Mouse (Mus musculus): ENCODE results near the gene Olfr668. TPM values are rescaled to one million over a fixed set of nuclear protein-coding genes. Genes with fewer than 3 reads are reported as not detected.
"Not testable (repeated sequence)": the region's sequence is repeated elsewhere in the genome, so short reads cannot be mapped to it uniquely, and the experiment has no call there.

Gene Olfr668
- polyA plus RNA-seq (2012; rRNA removed) = not detected in 2 replicates

DNA sequence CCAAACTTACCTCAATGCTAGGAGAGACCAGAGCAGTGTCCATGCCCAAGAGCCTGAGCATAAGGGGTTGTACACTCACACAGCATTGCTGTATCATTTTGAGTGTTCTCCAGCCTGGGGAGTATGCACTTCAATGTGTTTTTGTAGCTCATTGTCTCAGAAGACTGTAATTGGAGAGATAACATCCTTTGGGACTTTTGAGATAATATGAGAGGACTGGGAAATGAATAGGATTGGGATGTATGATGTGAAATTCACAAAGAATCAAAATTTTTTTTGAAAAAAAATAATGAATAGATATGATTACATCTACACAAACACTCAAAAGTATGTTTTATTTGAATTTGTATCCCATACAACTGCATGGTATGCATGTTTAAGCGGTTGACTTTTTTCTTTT is at the start of gene Olfr668:
Gene Olfr668 (minus strand): TSS at position 101 of the 400 bp plus-strand sequence.
- Histone ChIP-seq H3K27ac (ENCODE audit: insufficient read depth, low read depth, low read length) (no peak within 1 kb of the TSS), H3K4me3 (ENCODE audit: low read depth, low read length) (no peak within 1 kb of the TSS), H3K4me1 (ENCODE audit: control insufficient read depth, insufficient read depth, insufficient read length, low read length) (no peaks in the 10 kb centered on the region), H3K36me3 (ENCODE audit: control insufficient read depth, insufficient read depth, low read length) (no peaks in the 10 kb centered on the region), H3K27me3 (ENCODE audit: control insufficient read depth, insufficient read depth, low read length) (no peaks in the 10 kb centered on the region)
- TF ChIP-seq POLR2A (IDR thresholded peaks at IDR 0.05; ENCODE audit: low read depth, low read length) = no peak
- TF ChIP-seq CTCF (IDR thresholded peaks at IDR 0.05; ENCODE audit: extremely low read depth, insufficient read length, insufficient replicate concordance, low read depth, low read length) = no peak
- WGBS = 66% methylated on average over 1 of the region's 1 CpGs

DNA sequence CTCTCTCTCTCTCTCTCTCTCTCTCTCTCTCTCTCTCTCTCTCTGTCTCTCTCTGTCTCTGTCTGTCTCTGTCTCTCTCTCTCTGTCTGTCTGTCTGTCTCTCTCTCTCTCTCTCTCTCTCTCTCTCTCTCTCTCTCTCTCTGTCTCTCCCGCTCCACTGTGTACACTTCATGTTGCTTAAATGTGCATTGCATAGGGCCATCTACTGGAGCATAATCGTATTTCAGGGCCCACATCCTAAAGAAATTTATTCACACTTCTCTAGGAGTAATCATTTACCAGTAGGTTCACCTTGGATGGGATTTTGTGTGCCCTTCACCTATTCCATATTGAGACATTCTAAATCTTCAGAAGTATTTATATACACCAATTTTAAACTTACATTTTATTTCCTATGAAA is 44.6 kb upstream of the Olfr668 start:
- not testable (repeated sequence) for H3K4me3 ChIP-seq (ENCODE audit: low read depth, low read length); H3K27ac ChIP-seq (ENCODE audit: insufficient read depth, low read depth, low read length); H3K36me3 ChIP-seq (ENCODE audit: control insufficient read depth, insufficient read depth, low read length); H3K4me1 ChIP-seq (ENCODE audit: control insufficient read depth, insufficient read depth, insufficient read length, low read length); H3K27me3 ChIP-seq (ENCODE audit: control insufficient read depth, insufficient read depth, low read length)
- 61% methylated on average over 2 of the region's 2 CpGs for WGBS

DNA sequence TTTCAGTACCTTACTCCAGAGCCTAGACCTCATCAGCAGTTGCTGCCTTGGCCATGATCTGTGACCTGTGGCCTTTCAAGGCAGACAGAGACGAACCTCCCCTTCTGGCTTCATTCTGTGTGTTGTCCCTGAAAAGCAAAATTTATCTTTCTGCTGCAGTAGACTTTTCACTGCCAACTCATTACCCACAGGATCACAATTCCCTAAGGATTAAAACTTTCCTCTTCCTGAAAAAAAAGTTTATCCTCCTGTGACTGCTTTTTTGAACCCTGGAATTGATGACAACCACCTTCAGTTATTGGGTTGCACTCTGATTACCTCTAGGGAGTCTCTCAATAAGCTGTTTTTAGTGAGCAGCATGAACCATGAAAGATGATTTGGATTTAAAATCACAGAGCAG is 34.7 kb upstream of the Olfr668 start, which contains the start of gene Olfr670:
Gene Olfr670 (minus strand): TSS at position 101 of the 400 bp plus-strand sequence.
- H3K4me1 ChIP-seq (ENCODE audit: control insufficient read depth, insufficient read depth, insufficient read length, low read length) = no peaks in the 10 kb centered on the region
- TF ChIP-seq POLR2A (IDR thresholded peaks at IDR 0.05; ENCODE audit: low read depth, low read length) = no peak
- no peak for TF ChIP-seq CTCF (IDR thresholded peaks at IDR 0.05; ENCODE audit: extremely low read depth, insufficient read length, insufficient replicate concordance, low read depth, low read length)
- no peak within 1 kb of the TSS for H3K4me3 ChIP-seq (ENCODE audit: low read depth, low read length)
- 37% methylated on average over 1 of the region's 1 CpGs for WGBS
- no peaks in the 10 kb centered on the region for H3K36me3 ChIP-seq (ENCODE audit: control insufficient read depth, insufficient read depth, low read length)
- no peak within 1 kb of the TSS for H3K27ac ChIP-seq (ENCODE audit: insufficient read depth, low read depth, low read length)
- no peaks in the 10 kb centered on the region for H3K27me3 ChIP-seq (ENCODE audit: control insufficient read depth, insufficient read depth, low read length)

DNA sequence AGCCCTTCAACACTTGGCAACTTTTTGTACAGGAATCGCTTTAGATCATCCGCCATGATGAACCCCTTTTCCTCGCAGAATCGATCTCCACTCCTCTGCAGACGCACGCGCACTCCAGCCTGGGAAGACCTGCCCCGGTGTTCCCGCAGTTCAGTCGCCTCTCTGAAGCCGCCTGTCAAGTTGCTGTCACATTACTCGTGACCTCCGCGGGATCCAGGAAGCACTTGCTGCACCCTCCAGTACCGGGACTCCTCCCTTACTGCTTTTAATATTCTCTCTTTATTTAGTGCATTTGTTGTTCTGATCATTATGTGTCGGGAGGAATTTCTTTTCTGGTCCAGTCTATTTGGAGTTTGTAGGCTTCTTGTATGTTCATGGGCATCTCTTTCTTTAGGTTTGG is 22.4 kb upstream of the Olfr668 start:
- 92% methylated on average over 16 of the region's 16 CpGs for WGBS
- H3K27ac ChIP-seq (ENCODE audit: insufficient read depth, low read depth, low read length); H3K4me3 ChIP-seq (ENCODE audit: low read depth, low read length); H3K27me3 ChIP-seq (ENCODE audit: control insufficient read depth, insufficient read depth, low read length); H3K4me1 ChIP-seq (ENCODE audit: control insufficient read depth, insufficient read depth, insufficient read length, low read length); H3K36me3 ChIP-seq (ENCODE audit: control insufficient read depth, insufficient read depth, low read length): not testable (repeated sequence)

DNA sequence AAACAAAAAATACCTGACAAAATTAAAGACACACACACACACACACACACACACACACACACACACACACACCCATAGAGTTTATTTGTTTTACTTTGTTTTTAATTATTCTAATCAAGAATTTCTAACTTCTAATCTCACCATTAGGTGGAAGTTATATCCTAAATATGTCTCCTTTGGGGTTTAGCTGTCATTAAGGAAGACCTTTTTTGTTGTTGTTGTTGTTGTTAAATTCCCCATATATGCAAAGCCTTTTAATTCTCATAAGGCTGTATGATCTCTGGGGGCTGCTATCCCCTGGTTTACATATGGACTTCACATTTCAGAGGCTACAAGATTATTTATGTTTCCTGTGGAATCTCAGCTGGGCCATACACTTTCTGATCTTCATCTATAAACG is 6.1 kb upstream of the Olfr668 start, which contains the start of gene Olfr669:
Gene Olfr669 (plus strand): TSS at position 301 of the 400 bp plus-strand sequence.
- TF ChIP-seq CTCF (IDR thresholded peaks at IDR 0.05; ENCODE audit: extremely low read depth, insufficient read length, insufficient replicate concordance, low read depth, low read length) (no peak), POLR2A (IDR thresholded peaks at IDR 0.05; ENCODE audit: low read depth, low read length) (no peak)
- Histone ChIP-seq H3K27me3 (ENCODE audit: control insufficient read depth, insufficient read depth, low read length) (no peaks in the 10 kb centered on the region), H3K4me3 (ENCODE audit: low read depth, low read length) (no peak within 1 kb of the TSS), H3K36me3 (ENCODE audit: control insufficient read depth, insufficient read depth, low read length) (no peaks in the 10 kb centered on the region), H3K27ac (ENCODE audit: insufficient read depth, low read depth, low read length) (no peak within 1 kb of the TSS), H3K4me1 (ENCODE audit: control insufficient read depth, insufficient read depth, insufficient read length, low read length) (no peaks in the 10 kb centered on the region)
- 81% methylated on average over 1 of the region's 1 CpGs for WGBS

DNA sequence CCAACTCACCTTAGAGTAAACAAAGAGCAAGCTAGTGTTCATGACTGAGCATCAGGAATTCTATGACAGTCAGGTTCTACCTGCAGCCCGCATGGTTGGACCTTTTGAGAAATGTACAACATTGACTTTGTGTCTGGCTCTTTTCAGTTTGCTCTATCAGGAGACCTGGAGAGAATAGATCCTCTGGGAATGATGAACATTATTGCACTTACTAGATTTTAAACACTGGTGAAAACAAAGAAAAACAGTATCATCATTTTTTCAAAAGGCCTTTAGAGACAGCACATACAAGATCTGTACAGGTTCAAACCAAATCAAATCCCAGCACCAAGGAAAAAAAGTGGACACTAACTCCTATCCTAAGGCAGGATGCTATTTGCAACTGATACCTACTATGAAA is 6.5 kb downstream of the Olfr668 start, which contains the start of gene Olfr667:
Gene Olfr667 (minus strand): TSS at position 101 of the 400 bp plus-strand sequence.
- H3K4me1 ChIP-seq (ENCODE audit: control insufficient read depth, insufficient read depth, insufficient read length, low read length) = no peaks in the 10 kb centered on the region
- no peaks in the 10 kb centered on the region for H3K36me3 ChIP-seq (ENCODE audit: control insufficient read depth, insufficient read depth, low read length)
- WGBS = 86% methylated on average over 1 of the region's 1 CpGs
- H3K27me3 ChIP-seq (ENCODE audit: control insufficient read depth, insufficient read depth, low read length) = no peaks in the 10 kb centered on the region
- TF ChIP-seq CTCF (IDR thresholded peaks at IDR 0.05; ENCODE audit: extremely low read depth, insufficient read length, insufficient replicate concordance, low read depth, low read length) (no peak), POLR2A (IDR thresholded peaks at IDR 0.05; ENCODE audit: low read depth, low read length) (no peak)
- H3K4me3 ChIP-seq (ENCODE audit: low read depth, low read length) = no peak within 1 kb of the TSS
- H3K27ac ChIP-seq (ENCODE audit: insufficient read depth, low read depth, low read length) = no peak within 1 kb of the TSS

DNA sequence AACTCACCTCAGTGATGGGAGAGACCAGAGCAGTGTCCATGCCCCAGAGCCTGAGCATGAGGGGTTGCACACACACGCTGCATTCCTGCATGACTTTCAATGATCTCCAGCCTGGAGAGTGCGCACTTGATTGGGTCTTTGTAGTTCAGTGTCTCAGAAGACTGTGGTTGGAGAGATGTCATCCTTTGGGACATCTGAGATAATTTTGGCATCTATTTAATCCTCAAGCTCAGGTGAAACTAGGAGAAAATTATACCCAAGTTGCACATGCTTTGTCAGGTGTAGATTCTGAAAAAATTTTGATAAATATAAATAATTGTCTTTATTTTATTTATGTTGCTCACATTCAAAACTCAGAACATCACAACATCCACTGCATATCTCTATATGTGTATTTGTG is 32.0 kb downstream of the Olfr668 start, which contains the start of gene Olfr666:
Gene Olfr666 (minus strand): TSS at position 101 of the 400 bp plus-strand sequence.
- Histone ChIP-seq H3K36me3 (ENCODE audit: control insufficient read depth, insufficient read depth, low read length) (no peaks in the 10 kb centered on the region), H3K27me3 (ENCODE audit: control insufficient read depth, insufficient read depth, low read length) (no peaks in the 10 kb centered on the region), H3K4me3 (ENCODE audit: low read depth, low read length) (no peak within 1 kb of the TSS), H3K4me1 (ENCODE audit: control insufficient read depth, insufficient read depth, insufficient read length, low read length) (no peaks in the 10 kb centered on the region), H3K27ac (ENCODE audit: insufficient read depth, low read depth, low read length) (no peak within 1 kb of the TSS)
- TF ChIP-seq POLR2A (IDR thresholded peaks at IDR 0.05; ENCODE audit: low read depth, low read length) (no peak), CTCF (IDR thresholded peaks at IDR 0.05; ENCODE audit: extremely low read depth, insufficient read length, insufficient replicate concordance, low read depth, low read length) (no peak)
- WGBS = 75% methylated on average over 2 of the region's 2 CpGs

DNA sequence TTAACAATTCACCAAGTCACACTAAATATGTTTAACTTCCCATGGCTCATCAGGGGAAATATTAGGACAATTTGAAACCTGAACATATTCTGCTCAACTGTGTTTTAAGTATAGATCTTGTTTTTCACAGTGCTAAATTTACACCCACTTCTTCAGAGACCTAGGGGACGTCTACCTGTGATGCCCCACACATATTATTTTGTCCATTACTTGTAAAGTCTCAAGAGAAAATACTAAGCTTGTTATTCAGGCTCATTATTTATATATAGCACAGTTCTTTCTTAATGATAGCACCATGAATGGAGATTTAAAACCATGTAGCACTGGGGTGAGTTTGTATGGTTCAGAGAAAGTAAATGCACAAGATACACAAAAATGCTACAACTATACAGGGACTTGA is 50.1 kb downstream of the Olfr668 start, which contains the start of gene Olfr665:
Gene Olfr665 (plus strand): TSS at position 301 of the 400 bp plus-strand sequence.
- TF ChIP-seq CTCF (IDR thresholded peaks at IDR 0.05; ENCODE audit: extremely low read depth, insufficient read length, insufficient replicate concordance, low read depth, low read length) (no peak), POLR2A (IDR thresholded peaks at IDR 0.05; ENCODE audit: low read depth, low read length) (no peak)
- Histone ChIP-seq H3K4me1 (ENCODE audit: control insufficient read depth, insufficient read depth, insufficient read length, low read length) (no peaks in the 10 kb centered on the region), H3K27ac (ENCODE audit: insufficient read depth, low read depth, low read length) (no peak within 1 kb of the TSS), H3K36me3 (ENCODE audit: control insufficient read depth, insufficient read depth, low read length) (no peaks in the 10 kb centered on the region), H3K4me3 (ENCODE audit: low read depth, low read length) (no peak within 1 kb of the TSS), H3K27me3 (ENCODE audit: control insufficient read depth, insufficient read depth, low read length) (no peaks in the 10 kb centered on the region)
- 18% methylated on average over 1 of the region's 1 CpGs for WGBS

Other genes starting within 250 kb of the Olfr668 start
- gene Olfr661, start 241.6 kb downstream of the Olfr668 start, polyA plus RNA-seq (2012; rRNA removed) = not detected in 2 replicates
- not detected in 2 replicates for gene Usp17le, start 150.6 kb downstream of the Olfr668 start, polyA plus RNA-seq (2012; rRNA removed)
- not detected in 2 replicates for gene Usp17lb, start 85.5 kb downstream of the Olfr668 start, polyA plus RNA-seq (2012; rRNA removed)
- gene Usp17la, start 71.0 kb downstream of the Olfr668 start, polyA plus RNA-seq (2012; rRNA removed) = not detected in 2 replicates
- gene Olfr665, start 50.0 kb downstream of the Olfr668 start, polyA plus RNA-seq (2012; rRNA removed) = not detected in 2 replicates
- gene Olfr666, start 32.1 kb downstream of the Olfr668 start, polyA plus RNA-seq (2012; rRNA removed) = not detected in 2 replicates
- not detected in 2 replicates for gene Olfr667, start 6.6 kb downstream of the Olfr668 start, polyA plus RNA-seq (2012; rRNA removed)
- not detected in 2 replicates for gene Olfr669, start 6.2 kb upstream of the Olfr668 start, polyA plus RNA-seq (2012; rRNA removed)
- gene Olfr670, start 34.6 kb upstream of the Olfr668 start, polyA plus RNA-seq (2012; rRNA removed) = not detected in 2 replicates
- gene Olfr671, start 51.1 kb upstream of the Olfr668 start, polyA plus RNA-seq (2012; rRNA removed) = not detected in 2 replicates
- not detected in 2 replicates for gene Olfr672, start 74.0 kb upstream of the Olfr668 start, polyA plus RNA-seq (2012; rRNA removed)
- not detected in 2 replicates for gene Olfr675, start 100.4 kb upstream of the Olfr668 start, polyA plus RNA-seq (2012; rRNA removed)
- not detected in 2 replicates for gene Olfr676, start 104.6 kb upstream of the Olfr668 start, polyA plus RNA-seq (2012; rRNA removed)
- not detected in 2 replicates for gene Olfr677, start 123.3 kb upstream of the Olfr668 start, polyA plus RNA-seq (2012; rRNA removed)
- not detected in 2 replicates for gene Olfr678, start 136.4 kb upstream of the Olfr668 start, polyA plus RNA-seq (2012; rRNA removed)
- gene Olfr679, start 153.1 kb upstream of the Olfr668 start, polyA plus RNA-seq (2012; rRNA removed) = not detected in 2 replicates
- gene Olfr680-ps1, start 164.8 kb upstream of the Olfr668 start, polyA plus RNA-seq (2012; rRNA removed) = not detected in 2 replicates
- not detected in 2 replicates for gene Olfr681, start 188.8 kb upstream of the Olfr668 start, polyA plus RNA-seq (2012; rRNA removed)
- not detected in 2 replicates for gene Olfr683, start 219.0 kb upstream of the Olfr668 start, polyA plus RNA-seq (2012; rRNA removed)
- not detected in 2 replicates for gene Olfr684, start 235.6 kb upstream of the Olfr668 start, polyA plus RNA-seq (2012; rRNA removed)